Mouse (Mus musculus): ENCODE results near the gene Dnaaf5. TPM values are rescaled to one million over a fixed set of nuclear protein-coding genes. Genes with fewer than 3 reads are reported as not detected.
A peak's percentile ranks its signal among the peaks of the same experiment; 100 is the strongest.

The Dnaaf5 gene
- polyA plus RNA-seq, 1 experiment from 2014 or later: 7.2 TPM

- no peaks in the 10 kb centered on the region for H3K27me3 ChIP-seq (ENCODE audit: insufficient read depth, low read length)
- no peaks in the 10 kb centered on the region for H3K4me1 ChIP-seq (ENCODE audit: insufficient read depth, low read length)
- no peak overlapping the region for H3K4me3 ChIP-seq (ENCODE audit: low read length)
- H3K9ac ChIP-seq (replicated peaks; ENCODE audit: low read length): no peak overlapping the region
- no peak overlapping the region for H3K4me2 ChIP-seq (replicated peaks; ENCODE audit: low read depth, low read length)
- H3K36me3 ChIP-seq (ENCODE audit: insufficient read depth, low read length): no peaks in the 10 kb centered on the region
- ATAC-seq (ENCODE audit: low FRiP score, low TSS enrichment): no peak
- H3K27ac ChIP-seq (ENCODE audit: low read length): no peak overlapping the region
- no peaks in the 10 kb centered on the region; the same call in 1 of the 2 replicates for H3K9me3 ChIP-seq (ENCODE audit: low read length)
- WGBS: 72% methylated on average over 2 of the region's 2 CpGs
Observed at GRCm38 (mm10) chr5:139118961-139119276, 31.1 kb upstream of the Dnaaf5 start.

DNA sequence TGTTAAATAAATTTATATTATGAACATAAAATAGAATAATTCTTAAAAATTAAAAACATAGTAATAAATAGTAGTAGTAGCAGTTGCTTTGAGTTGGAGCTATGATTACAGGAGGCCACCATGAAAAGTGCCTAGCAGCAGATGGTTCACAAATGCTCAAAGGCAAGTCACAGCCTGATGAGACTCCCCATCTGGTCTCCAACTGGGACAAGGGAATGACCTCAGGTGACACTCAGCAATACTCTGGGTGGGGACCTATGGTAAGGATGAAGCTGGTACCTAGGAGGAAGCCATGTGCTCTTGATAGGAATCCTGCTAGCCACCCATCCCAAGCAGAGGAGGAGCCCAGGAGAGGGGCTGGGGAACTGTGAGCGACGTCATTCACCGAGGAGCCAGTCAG is 24.3 kb upstream of the Dnaaf5 start:
- no peaks in the 10 kb centered on the region for H3K27me3 ChIP-seq (ENCODE audit: insufficient read depth, low read length)
- no peaks in the 10 kb centered on the region for H3K36me3 ChIP-seq (ENCODE audit: insufficient read depth, low read length)
- H3K4me3 ChIP-seq (ENCODE audit: low read length): no peak overlapping the region
- H3K4me2 ChIP-seq (replicated peaks; ENCODE audit: low read depth, low read length): no peak overlapping the region
- no peak overlapping the region for H3K9ac ChIP-seq (replicated peaks; ENCODE audit: low read length)
- H3K27ac ChIP-seq (ENCODE audit: low read length): no peak overlapping the region
- no peak for ATAC-seq (ENCODE audit: low FRiP score, low TSS enrichment)
- H3K4me1 ChIP-seq (ENCODE audit: insufficient read depth, low read length): peaks cover 8% of the 10 kb centered on the region
- WGBS: 74% methylated on average over 3 of the region's 3 CpGs
- no peaks in the 10 kb centered on the region; the same call in 1 of the 2 replicates for H3K9me3 ChIP-seq (ENCODE audit: low read length)

GRCm38 (mm10) chr5:139128476-139129065 is 21.5 kb upstream of the Dnaaf5 start:
- H3K27me3 ChIP-seq (ENCODE audit: insufficient read depth, low read length): no peaks in the 10 kb centered on the region
- no peaks in the 10 kb centered on the region for H3K36me3 ChIP-seq (ENCODE audit: insufficient read depth, low read length)
- peak overlapping the region; percentile 81 for H3K9ac ChIP-seq (replicated peaks; ENCODE audit: low read length)

DNA sequence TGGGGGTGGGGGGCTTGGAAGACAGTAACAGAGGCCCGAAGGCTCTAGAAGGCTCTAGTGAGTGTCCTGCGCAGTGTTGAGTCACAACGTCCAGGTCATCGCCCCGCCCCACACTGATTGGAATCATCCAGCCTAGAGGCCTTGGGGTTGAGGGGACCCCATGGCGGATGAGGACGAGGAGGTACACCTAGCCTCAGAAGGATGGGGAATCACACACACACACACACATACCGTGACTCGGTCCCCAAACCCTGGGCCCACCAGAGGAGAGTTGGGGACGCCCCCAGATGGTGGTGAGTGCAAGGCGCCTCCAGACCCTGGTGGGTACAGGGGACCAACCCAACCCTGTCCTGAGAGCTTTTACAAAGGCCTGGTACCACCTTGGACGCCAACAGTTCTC is 20.9 kb upstream of the Dnaaf5 start:
- Histone ChIP-seq H3K27me3 (ENCODE audit: insufficient read depth, low read length) (no peaks in the 10 kb centered on the region), H3K36me3 (ENCODE audit: insufficient read depth, low read length) (no peaks in the 10 kb centered on the region), H3K4me3 (ENCODE audit: low read length) (peak overlapping the region; percentile 65), H3K27ac (ENCODE audit: low read length) (no peak overlapping the region), H3K4me1 (ENCODE audit: insufficient read depth, low read length) (peaks cover 8% of the 10 kb centered on the region), H3K4me2 (replicated peaks; ENCODE audit: low read depth, low read length) (peak overlapping the region; percentile 96), H3K9ac (replicated peaks; ENCODE audit: low read length) (peak overlapping the region; percentile 81), H3K9me3 (ENCODE audit: low read length) (no peaks in the 10 kb centered on the region)
- peak; percentile 83 for ATAC-seq (ENCODE audit: low FRiP score, low TSS enrichment)
- 14% methylated on average over 12 of the region's 12 CpGs for WGBS

More at GRCm38 (mm10) chr5:139128476-139129065, 21.5 kb upstream of the Dnaaf5 start:
- Histone ChIP-seq H3K27ac (ENCODE audit: low read length) (no peak overlapping the region), H3K4me2 (replicated peaks; ENCODE audit: low read depth, low read length) (peak overlapping the region; percentile 96), H3K9me3 (ENCODE audit: low read length) (no peaks in the 10 kb centered on the region), H3K4me3 (ENCODE audit: low read length) (peak overlapping the region; percentile 65), H3K4me1 (ENCODE audit: insufficient read depth, low read length) (peaks cover 8% of the 10 kb centered on the region)
- no peak for ATAC-seq (ENCODE audit: low FRiP score, low TSS enrichment)
- 31% methylated on average over 12 of the region's 12 CpGs for WGBS

GRCm38 (mm10) chr5:139129572-139130151 is 20.4 kb upstream of the Dnaaf5 start:
- Histone ChIP-seq H3K27ac (ENCODE audit: low read length) (no peak overlapping the region), H3K9me3 (ENCODE audit: low read length) (no peaks in the 10 kb centered on the region), H3K27me3 (ENCODE audit: insufficient read depth, low read length) (no peaks in the 10 kb centered on the region), H3K4me2 (replicated peaks; ENCODE audit: low read depth, low read length) (peak overlapping the region; percentile 96), H3K4me1 (ENCODE audit: insufficient read depth, low read length) (peaks cover 12% of the 10 kb centered on the region), H3K4me3 (ENCODE audit: low read length) (peak overlapping the region; percentile 65), H3K36me3 (ENCODE audit: insufficient read depth, low read length) (no peaks in the 10 kb centered on the region), H3K9ac (replicated peaks; ENCODE audit: low read length) (peak overlapping the region; percentile 81)
- ATAC-seq (ENCODE audit: low FRiP score, low TSS enrichment): peak; percentile 74
- WGBS: 5% methylated on average over 32 of the region's 55 CpGs

- ATAC-seq (ENCODE audit: low FRiP score, low TSS enrichment): no peak
- no peaks in the 10 kb centered on the region for H3K27me3 ChIP-seq (ENCODE audit: insufficient read depth, low read length)
- 78% methylated on average over 5 of the region's 5 CpGs for WGBS
- no peak overlapping the region for H3K27ac ChIP-seq (ENCODE audit: low read length)
- H3K4me1 ChIP-seq (ENCODE audit: insufficient read depth, low read length): peaks cover 12% of the 10 kb centered on the region
- H3K9ac ChIP-seq (replicated peaks; ENCODE audit: low read length): no peak overlapping the region
- no peak overlapping the region for H3K4me2 ChIP-seq (replicated peaks; ENCODE audit: low read depth, low read length)
- no peaks in the 10 kb centered on the region for H3K9me3 ChIP-seq (ENCODE audit: low read length)
- no peaks in the 10 kb centered on the region for H3K36me3 ChIP-seq (ENCODE audit: insufficient read depth, low read length)
- no peak overlapping the region for H3K4me3 ChIP-seq (ENCODE audit: low read length)
Observed at GRCm38 (mm10) chr5:139130351-139130750, 19.7 kb upstream of the Dnaaf5 start.

DNA sequence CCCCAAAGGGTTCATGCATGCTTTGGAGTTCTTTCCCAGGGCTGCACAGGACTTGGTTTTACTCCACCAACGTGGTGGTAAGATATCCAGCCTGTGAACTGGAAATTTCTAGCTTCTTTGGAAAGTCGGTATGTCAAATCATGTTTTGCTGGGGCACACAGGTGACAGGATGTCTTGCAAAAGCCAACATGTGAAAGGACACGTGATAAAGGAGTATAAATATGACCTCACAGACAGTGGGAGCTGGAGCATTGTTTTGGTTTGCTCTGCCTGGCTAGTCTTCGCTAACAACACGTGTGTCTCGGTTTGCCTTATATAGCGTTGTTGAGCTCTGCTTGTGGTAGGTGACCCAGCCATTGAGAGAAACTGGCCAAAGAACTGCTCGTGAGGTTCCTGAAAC is 15.5 kb upstream of the Dnaaf5 start:
- Histone ChIP-seq H3K4me1 (ENCODE audit: insufficient read depth, low read length) (peaks cover 14% of the 10 kb centered on the region; the same call in 1 of the 2 replicates), H3K9ac (replicated peaks; ENCODE audit: low read length) (no peak overlapping the region), H3K4me2 (replicated peaks; ENCODE audit: low read depth, low read length) (no peak overlapping the region), H3K9me3 (ENCODE audit: low read length) (no peaks in the 10 kb centered on the region), H3K27me3 (ENCODE audit: insufficient read depth, low read length) (no peaks in the 10 kb centered on the region), H3K27ac (ENCODE audit: low read length) (no peak overlapping the region), H3K4me3 (ENCODE audit: low read length) (no peak overlapping the region), H3K36me3 (ENCODE audit: insufficient read depth, low read length) (no peaks in the 10 kb centered on the region)
- no peak for ATAC-seq (ENCODE audit: low FRiP score, low TSS enrichment)
- WGBS: 53% methylated on average over 8 of the region's 8 CpGs

GRCm38 (mm10) chr5:139136341-139136740 is 13.7 kb upstream of the Dnaaf5 start:
- no peaks in the 10 kb centered on the region for H3K36me3 ChIP-seq (ENCODE audit: insufficient read depth, low read length)
- no peak overlapping the region for H3K9ac ChIP-seq (replicated peaks; ENCODE audit: low read length)
- no peaks in the 10 kb centered on the region for H3K9me3 ChIP-seq (ENCODE audit: low read length)
- ATAC-seq (ENCODE audit: low FRiP score, low TSS enrichment): no peak
- H3K27me3 ChIP-seq (ENCODE audit: insufficient read depth, low read length): no peaks in the 10 kb centered on the region
- H3K4me2 ChIP-seq (replicated peaks; ENCODE audit: low read depth, low read length): no peak overlapping the region
- no peak overlapping the region for H3K27ac ChIP-seq (ENCODE audit: low read length)
- WGBS: 63% methylated on average over 1 of the region's 1 CpGs
- peaks cover 24% of the 10 kb centered on the region; the same call in 1 of the 2 replicates for H3K4me1 ChIP-seq (ENCODE audit: insufficient read depth, low read length)
- no peak overlapping the region for H3K4me3 ChIP-seq (ENCODE audit: low read length)

GRCm38 (mm10) chr5:139137176-139137575 is 12.8 kb upstream of the Dnaaf5 start:
- Histone ChIP-seq H3K9me3 (ENCODE audit: low read length) (no peaks in the 10 kb centered on the region), H3K4me1 (ENCODE audit: insufficient read depth, low read length) (peaks cover 25% of the 10 kb centered on the region; the same call in 1 of the 2 replicates), H3K27me3 (ENCODE audit: insufficient read depth, low read length) (no peaks in the 10 kb centered on the region), H3K4me2 (replicated peaks; ENCODE audit: low read depth, low read length) (no peak overlapping the region), H3K36me3 (ENCODE audit: insufficient read depth, low read length) (no peaks in the 10 kb centered on the region), H3K9ac (replicated peaks; ENCODE audit: low read length) (no peak overlapping the region), H3K4me3 (ENCODE audit: low read length) (no peak overlapping the region), H3K27ac (ENCODE audit: low read length) (no peak overlapping the region)
- WGBS: 88% methylated on average over 6 of the region's 6 CpGs
- no peak for ATAC-seq (ENCODE audit: low FRiP score, low TSS enrichment)

DNA sequence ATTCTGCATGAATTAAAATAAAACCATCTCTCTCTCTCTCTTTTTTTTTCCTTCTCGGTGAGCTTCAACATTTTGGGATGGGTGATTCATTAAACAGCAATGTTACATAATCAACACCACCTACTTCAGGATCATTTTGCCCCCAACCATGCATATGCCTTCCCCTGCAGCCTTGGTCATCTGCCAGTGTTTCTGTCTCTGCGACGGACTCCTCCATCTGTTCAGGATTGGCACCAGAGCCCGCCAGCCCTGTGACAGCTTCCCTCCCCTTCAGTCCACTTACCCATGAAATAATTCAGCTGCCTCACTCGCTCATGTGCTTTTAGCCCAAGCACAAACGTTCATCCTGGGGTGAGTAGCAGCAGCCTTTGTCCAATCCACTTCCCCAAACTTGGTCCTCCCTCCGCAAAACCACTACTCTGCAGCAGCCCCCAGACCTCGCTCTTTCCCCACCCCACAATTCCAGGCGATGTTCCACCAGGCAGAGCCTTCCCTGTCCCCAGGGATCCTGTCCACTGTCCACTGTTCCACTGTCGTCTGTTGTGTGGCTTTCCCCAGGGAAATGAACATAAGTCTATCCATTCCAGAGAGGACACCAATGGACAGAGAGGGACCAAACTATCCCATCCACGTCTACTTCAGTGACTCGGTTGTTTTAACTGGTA is 11.6 kb upstream of the Dnaaf5 start:
- H3K27ac ChIP-seq (ENCODE audit: low read length): 0 out of 2 replicates have a peak overlapping the region, but pooled peaks have one; percentile 9
- no peaks in the 10 kb centered on the region for H3K27me3 ChIP-seq (ENCODE audit: insufficient read depth, low read length)
- no peaks in the 10 kb centered on the region for H3K9me3 ChIP-seq (ENCODE audit: low read length)
- H3K4me1 ChIP-seq (ENCODE audit: insufficient read depth, low read length): peaks cover 25% of the 10 kb centered on the region; the same call in 1 of the 2 replicates
- no peaks in the 10 kb centered on the region for H3K36me3 ChIP-seq (ENCODE audit: insufficient read depth, low read length)
- H3K4me3 ChIP-seq (ENCODE audit: low read length): no peak overlapping the region
- ATAC-seq (ENCODE audit: low FRiP score, low TSS enrichment): no peak
- 59% methylated on average over 12 of the region's 12 CpGs for WGBS
- H3K4me2 ChIP-seq (replicated peaks; ENCODE audit: low read depth, low read length): no peak overlapping the region
- H3K9ac ChIP-seq (replicated peaks; ENCODE audit: low read length): no peak overlapping the region; the same call in 1 of the 2 replicates

All from kidney, embryonic 16.5 days (tissue).